Mouse (Mus musculus) embryo, embryonic 11.5 days (tissue): ENCODE results near the gene Flvcr1.
A peak's percentile ranks its signal among the peaks of the same experiment; 100 is the strongest.

ENCODE experiments used
- DNase-seq: peaks from one replicate; pipeline ENCODE4 v3.0.0-alpha.2; 2012; ENCODE audit warnings: low read depth, low spot score

Gene Flvcr1

DNA sequence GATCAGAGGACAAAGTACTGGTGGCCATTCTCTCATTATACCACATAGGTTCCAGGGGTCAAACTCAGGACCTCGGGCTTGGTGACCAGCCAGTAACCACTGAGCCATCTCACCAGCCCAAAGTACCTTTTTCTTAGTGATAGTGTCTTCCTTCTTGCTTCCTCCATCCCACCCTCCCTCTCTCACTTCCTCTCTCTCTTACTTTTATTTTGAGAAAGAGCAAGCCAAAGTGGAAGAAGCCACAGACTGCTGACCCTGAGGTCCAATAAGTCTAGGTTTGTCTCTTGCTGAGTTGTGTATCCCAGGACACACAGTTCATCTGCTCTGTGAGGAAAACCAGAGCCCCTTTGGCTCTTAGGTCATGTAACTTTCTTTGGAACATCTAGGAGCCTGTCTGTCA lies 45.5 kb downstream of the Flvcr1 start:
- DNase-seq: no peak

GRCm38 (mm10) chr1:190979100-190979563 lies 46.8 kb downstream of the Flvcr1 start, which contains the start of gene Vash2:
TSS of gene Vash2 (minus strand) at chr1:190979296.
- DNase-seq: peak; percentile 85

GRCm38 (mm10) chr1:190978511-190979073 lies 47.4 kb downstream of the Flvcr1 start:
- DNase-seq: peak; percentile 43

DNA sequence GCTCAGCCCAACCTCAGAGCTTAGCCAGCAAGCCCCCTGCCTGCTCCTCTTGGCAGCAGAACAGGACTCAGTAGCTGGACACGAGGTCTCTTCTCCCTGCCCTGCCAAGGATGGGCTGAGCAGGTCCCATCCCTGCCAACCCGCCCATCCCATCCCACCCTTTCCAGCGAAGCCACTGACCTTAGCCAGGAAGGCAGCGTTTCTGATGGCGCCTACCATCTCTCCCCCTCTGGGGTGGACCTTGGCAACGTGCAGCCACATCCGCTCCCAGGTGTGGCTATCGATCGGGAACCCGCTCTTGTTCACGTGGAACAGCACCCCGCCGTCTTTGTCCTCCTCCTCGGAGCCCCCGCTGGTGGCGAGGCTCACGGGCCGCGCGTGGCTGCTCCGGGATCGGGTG lies 48.0 kb downstream of the Flvcr1 start:
- no peak for DNase-seq

GRCm38 (mm10) chr1:190976887-190977573 lies 48.9 kb downstream of the Flvcr1 start:
- DNase-seq: no peak

GRCm38 (mm10) chr1:190974833-190975232 lies 51.1 kb downstream of the Flvcr1 start:
- no peak for DNase-seq

- DNase-seq: no peak
These were observed 51.8 kb downstream of the Flvcr1 start for GRCm38 (mm10) chr1:190974191-190974590.

GRCm38 (mm10) chr1:190972612-190973192 lies 53.3 kb downstream of the Flvcr1 start:
- no peak for DNase-seq

DNA sequence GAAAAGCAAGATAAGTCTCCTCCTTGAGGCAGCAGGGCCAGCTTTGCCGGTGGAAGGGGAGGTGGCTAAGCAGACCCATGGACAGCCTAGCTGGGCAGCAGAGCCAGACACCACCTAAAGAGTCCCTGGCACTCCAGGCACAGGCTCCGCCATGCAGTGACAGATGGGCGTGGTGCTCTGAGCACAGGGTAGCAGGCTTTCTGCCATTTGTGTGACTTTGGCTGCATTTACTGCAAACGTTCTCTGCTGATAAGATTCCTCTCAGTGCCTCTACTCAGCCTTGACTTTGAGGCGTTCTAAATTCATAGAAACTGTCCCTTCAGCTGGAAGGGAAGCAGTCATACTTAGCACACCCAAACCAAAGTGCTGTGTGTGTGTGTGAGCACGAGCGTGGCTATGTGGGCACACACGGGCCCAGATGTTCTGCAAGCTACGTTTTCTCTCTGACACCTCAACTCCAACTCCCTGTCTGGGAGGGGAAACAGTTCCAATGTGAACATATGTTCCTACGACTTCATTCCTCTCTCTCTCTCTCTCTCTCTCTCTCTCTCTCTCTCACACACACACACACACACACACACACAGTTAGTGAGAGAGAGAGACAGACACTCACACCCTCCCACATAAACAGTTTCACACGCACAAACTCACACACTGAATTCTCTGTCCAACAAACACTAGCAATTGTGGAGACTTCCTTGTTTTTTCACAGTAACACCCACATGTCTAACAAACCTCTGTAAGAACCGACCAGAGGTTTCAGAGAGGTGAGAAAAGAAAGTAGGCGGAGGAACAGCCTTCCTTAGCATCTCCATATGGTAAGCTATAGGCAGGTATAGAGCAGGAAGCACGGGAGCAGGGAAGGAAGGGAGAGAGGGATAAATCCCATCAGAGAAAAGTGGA lies 54.0 kb downstream of the Flvcr1 start:
- no peak for DNase-seq

DNA sequence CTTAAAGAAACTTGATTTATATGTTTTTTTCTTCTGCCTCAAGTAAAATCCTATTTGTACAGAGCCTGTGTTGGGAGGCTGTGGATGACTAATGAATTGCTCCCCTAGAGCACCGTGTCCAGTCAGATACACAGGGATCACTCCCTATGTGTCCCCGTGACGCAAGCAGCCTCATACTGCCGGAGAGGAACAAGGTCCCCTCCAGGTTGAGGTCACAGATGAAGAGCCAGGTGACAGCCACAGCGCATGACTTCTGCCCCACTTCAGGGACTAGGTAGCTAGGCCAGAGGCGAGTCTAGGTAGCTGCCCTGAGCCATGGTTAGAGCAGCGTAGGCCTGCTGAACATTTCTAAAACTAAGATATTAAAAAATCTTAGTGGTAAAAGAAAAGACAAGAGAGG lies 57.9 kb downstream of the Flvcr1 start:
- DNase-seq: no peak

- no peak for DNase-seq
These were observed 60.8 kb downstream of the Flvcr1 start for GRCm38 (mm10) chr1:190964992-190965780.

DNA sequence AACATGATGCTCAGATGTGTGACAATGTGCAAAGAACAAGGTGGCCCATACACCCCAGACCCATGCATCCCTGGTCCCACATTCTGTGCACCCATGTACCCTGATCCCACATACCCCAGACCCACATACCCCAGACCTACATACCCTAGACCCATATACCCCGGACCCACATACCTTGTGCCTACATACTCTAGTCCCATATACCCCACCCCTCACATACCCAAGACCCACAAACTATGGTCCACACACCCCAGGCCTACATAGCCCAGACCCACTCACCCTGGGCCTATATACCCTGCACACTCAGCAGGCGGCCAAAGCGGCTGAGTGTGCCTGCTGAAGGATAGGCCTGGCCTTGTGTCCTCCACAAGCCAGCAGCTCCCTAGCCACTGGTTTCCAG lies 63.2 kb downstream of the Flvcr1 start:
- no peak for DNase-seq

DNA sequence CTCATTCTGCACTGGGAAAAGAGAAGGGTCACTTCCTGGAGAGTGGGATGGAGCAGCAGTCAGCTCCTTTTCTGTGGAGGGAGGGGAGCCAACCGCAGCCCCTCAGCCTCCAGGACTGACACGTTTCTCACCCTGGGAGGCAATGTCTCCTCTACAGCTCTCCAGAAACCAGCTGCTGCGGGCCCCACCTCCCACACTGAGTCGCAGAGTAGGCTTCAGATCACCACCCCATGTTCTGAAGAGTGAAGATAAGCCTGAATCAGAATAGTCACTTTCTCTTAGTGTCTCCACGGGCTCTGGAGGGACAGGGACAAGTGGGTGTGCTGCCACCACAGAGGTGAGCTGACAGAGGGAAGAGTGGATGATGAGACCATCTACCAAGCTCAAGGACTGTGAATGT lies 67.1 kb downstream of the Flvcr1 start:
- no peak for DNase-seq
